Mouse (Mus musculus) midbrain, postnatal 0 days (tissue): ENCODE measurements around the gene Utp4. TPM values are rescaled to one million over a fixed set of nuclear protein-coding genes. Genes with fewer than 3 reads are reported as not detected.

Experiments used
- ATAC-seq: fragments of 200-750 bp; cut with Nextera tagmentation; 2 replicates; pipeline ENCODE4 v1.8.0; 2017; ENCODE audit warnings: moderate number of reproducible peaks, mild to moderate bottlenecking, moderate TSS enrichment, moderate library complexity; ENCODE audit not compliant: low FRiP score
- DNase-seq: peaks from one replicate; pipeline ENCODE4 v3.0.0-alpha.2; 2015; ENCODE audit warnings: low spot score
- H3K27ac ChIP-seq: fragments of 300-500 bp; sonication (generic); 2 replicates; pipeline ENCODE4 v1.5.1; 2014; ENCODE audit warnings: low read depth, mild to moderate bottlenecking, low read length, mixed read lengths
- H3K27me3 ChIP-seq: fragments of 300-500 bp; sonication (generic); 2 replicates; pipeline ENCODE4 v1.6.1; 2014; ENCODE audit warnings: low read length, control low read depth, mixed read lengths; ENCODE audit not compliant: insufficient read depth
- H3K36me3 ChIP-seq: fragments of 300-500 bp; sonication (generic); 2 replicates; pipeline ENCODE4 v1.6.1; 2014; ENCODE audit warnings: low read length, control low read depth, mixed read lengths; ENCODE audit not compliant: insufficient read depth
- H3K4me1 ChIP-seq: fragments of 300-500 bp; sonication (generic); 2 replicates; pipeline ENCODE4 v1.6.1; 2014; ENCODE audit warnings: mild to moderate bottlenecking, control low read depth, antibody characterized with exemption, low read length, mixed read lengths; ENCODE audit not compliant: insufficient read depth
- H3K4me2 ChIP-seq: fragments of 300-500 bp; sonication (generic); 2 replicates; pipeline ENCODE4 v1.6.1; 2014; ENCODE audit warnings: low read depth, mild to moderate bottlenecking, low read length, mixed read lengths; ENCODE audit not compliant: poor library complexity, severe bottlenecking
- H3K4me3 ChIP-seq: fragments of 300-500 bp; sonication (generic); 2 replicates; pipeline ENCODE4 v1.5.1; 2014; ENCODE audit warnings: low read depth, mild to moderate bottlenecking, low read length, moderate library complexity
- H3K9ac ChIP-seq: fragments of 300-500 bp; sonication (generic); replicated peaks from 2 replicates; pipeline ENCODE4 v1.6.1; 2014; ENCODE audit warnings: mild to moderate bottlenecking, low read length, moderate library complexity, mixed read lengths; ENCODE audit not compliant: poor library complexity, severe bottlenecking
- H3K9me3 ChIP-seq: fragments of 300-500 bp; sonication (generic); 2 replicates; pipeline ENCODE4 v1.6.1; 2016; ENCODE audit warnings: low read length, control low read depth
- CTCF ChIP-seq: IDR thresholded peaks from 2 replicates; pipeline ENCODE4 v1.5.1; 2016; ENCODE audit warnings: antibody characterized with exemption, mild to moderate bottlenecking
- WGBS: fragments of 180-500 bp; shearing (Covaris S2); extraction: QIAGEN DNeasy Blood & Tissue Kit; methylation state at CpG from one replicate; pipeline ENCODE4 v1.1.7; 2014; 5-methylcytosine and 5-hydroxymethylcytosine counted together
- polyA plus RNA-seq: library from polyadenylated mRNA; unstranded; fragments of >200 nt; fragmentation: Nextera tagmentation; extraction: Ambion mirVana; gene quantifications from 2 replicates; pipeline ENCODE4 v1.2.1, GENCODE M21; 2015
- total RNA-seq: library from RNA; depleted of rRNA; stranded (reverse); fragments of >200 nt; gene quantifications from 2 replicates; pipeline ENCODE4 v1.2.3, GENCODE M21; 2014

Gene Utp4
- total and polyA plus RNA-seq, 2 experiments from 2014 or later: 23.7 to 28.0 TPM

GRCm38 (mm10) chr8:106937081-106937800, 43.8 kb downstream of the Utp4 start:
- H3K36me3 ChIP-seq: no peaks in the 10 kb centered on the region

GRCm38 (mm10) chr8:106941806-106942205, 48.4 kb downstream of the Utp4 start:
- H3K4me3 ChIP-seq: no peak overlapping the region

More at GRCm38 (mm10) chr8:106937081-106937800, 43.8 kb downstream of the Utp4 start:
- no peaks in the 10 kb centered on the region for H3K9me3 ChIP-seq
- peak overlapping the region; percentile 89 for H3K4me3 ChIP-seq
- H3K4me1 ChIP-seq: peaks cover 7% of the 10 kb centered on the region; the same call in 1 of the 2 replicates
- ATAC-seq (no peak), DNase-seq (no peak)
- no peak for TF ChIP-seq CTCF
- no peak overlapping the region for H3K27ac ChIP-seq
- H3K27me3 ChIP-seq: no peaks in the 10 kb centered on the region
- H3K9ac ChIP-seq: peak overlapping the region; percentile 83
- 37% methylated on average over 14 of the region's 14 CpGs for WGBS
- H3K4me2 ChIP-seq: peak overlapping the region; percentile 70

GRCm38 (mm10) chr8:106943874-106944418, 50.5 kb downstream of the Utp4 start:
- no peak for ATAC-seq
- no peak for DNase-seq
- Histone ChIP-seq H3K27ac (no peak overlapping the region), H3K36me3 (no peaks in the 10 kb centered on the region), H3K9me3 (no peaks in the 10 kb centered on the region), H3K4me2 (no peak overlapping the region), H3K27me3 (no peaks in the 10 kb centered on the region), H3K4me1 (no peaks in the 10 kb centered on the region), H3K4me3 (no peak overlapping the region), H3K9ac (no peak overlapping the region)
- TF ChIP-seq CTCF: no peak
- 92% methylated on average over 3 of the region's 3 CpGs for WGBS

More at GRCm38 (mm10) chr8:106941806-106942205, 48.4 kb downstream of the Utp4 start:
- DNase-seq: no peak
- peaks cover 7% of the 10 kb centered on the region; the same call in 1 of the 2 replicates for H3K4me1 ChIP-seq
- no peak overlapping the region for H3K4me2 ChIP-seq
- H3K9ac ChIP-seq: no peak overlapping the region
- TF ChIP-seq CTCF: no peak
- 88% methylated on average over 3 of the region's 3 CpGs for WGBS
- no peaks in the 10 kb centered on the region for H3K9me3 ChIP-seq
- no peaks in the 10 kb centered on the region for H3K36me3 ChIP-seq
- no peaks in the 10 kb centered on the region for H3K27me3 ChIP-seq
- ATAC-seq: no peak
- H3K27ac ChIP-seq: no peak overlapping the region

- no peak for ATAC-seq
- H3K36me3 ChIP-seq: no peaks in the 10 kb centered on the region
- no peak for DNase-seq
- H3K27ac ChIP-seq: no peak overlapping the region
- 71% methylated on average over 3 of the region's 3 CpGs for WGBS
- H3K4me1 ChIP-seq: no peaks in the 10 kb centered on the region
- no peak for TF ChIP-seq CTCF
- no peak overlapping the region for H3K9ac ChIP-seq
- no peaks in the 10 kb centered on the region for H3K27me3 ChIP-seq
- no peak overlapping the region for H3K4me3 ChIP-seq
- no peak overlapping the region for H3K4me2 ChIP-seq
- no peaks in the 10 kb centered on the region for H3K9me3 ChIP-seq
Measured at GRCm38 (mm10) chr8:106944756-106945155, 51.3 kb downstream of the Utp4 start.

- 88% methylated on average over 3 of the region's 3 CpGs for WGBS
- no peaks in the 10 kb centered on the region for H3K9me3 ChIP-seq
- H3K4me1 ChIP-seq: no peaks in the 10 kb centered on the region
- no peak overlapping the region for H3K4me2 ChIP-seq
- no peak overlapping the region for H3K4me3 ChIP-seq
- ATAC-seq: no peak
- H3K9ac ChIP-seq: no peak overlapping the region
- H3K27ac ChIP-seq: no peak overlapping the region
- TF ChIP-seq CTCF: no peak
- H3K36me3 ChIP-seq: no peaks in the 10 kb centered on the region
- no peaks in the 10 kb centered on the region for H3K27me3 ChIP-seq
- DNase-seq: no peak
Measured at GRCm38 (mm10) chr8:106948678-106949243, 55.3 kb downstream of the Utp4 start.

GRCm38 (mm10) chr8:106951707-106952106, 58.3 kb downstream of the Utp4 start:
- 66% methylated on average over 4 of the region's 4 CpGs for WGBS
- no peak overlapping the region for H3K4me3 ChIP-seq
- ATAC-seq: no peak

More at GRCm38 (mm10) chr8:106951707-106952106, 58.3 kb downstream of the Utp4 start:
- no peaks in the 10 kb centered on the region for H3K9me3 ChIP-seq
- no peak overlapping the region for H3K4me2 ChIP-seq
- H3K9ac ChIP-seq: no peak overlapping the region
- H3K27ac ChIP-seq: no peak overlapping the region
- no peak for TF ChIP-seq CTCF
- H3K4me1 ChIP-seq: no peaks in the 10 kb centered on the region
- no peaks in the 10 kb centered on the region for H3K36me3 ChIP-seq
- no peak for DNase-seq
- no peaks in the 10 kb centered on the region for H3K27me3 ChIP-seq
